Mouse (Mus musculus): Measurements from ENCODE around the gene Dnhd1.

DNA sequence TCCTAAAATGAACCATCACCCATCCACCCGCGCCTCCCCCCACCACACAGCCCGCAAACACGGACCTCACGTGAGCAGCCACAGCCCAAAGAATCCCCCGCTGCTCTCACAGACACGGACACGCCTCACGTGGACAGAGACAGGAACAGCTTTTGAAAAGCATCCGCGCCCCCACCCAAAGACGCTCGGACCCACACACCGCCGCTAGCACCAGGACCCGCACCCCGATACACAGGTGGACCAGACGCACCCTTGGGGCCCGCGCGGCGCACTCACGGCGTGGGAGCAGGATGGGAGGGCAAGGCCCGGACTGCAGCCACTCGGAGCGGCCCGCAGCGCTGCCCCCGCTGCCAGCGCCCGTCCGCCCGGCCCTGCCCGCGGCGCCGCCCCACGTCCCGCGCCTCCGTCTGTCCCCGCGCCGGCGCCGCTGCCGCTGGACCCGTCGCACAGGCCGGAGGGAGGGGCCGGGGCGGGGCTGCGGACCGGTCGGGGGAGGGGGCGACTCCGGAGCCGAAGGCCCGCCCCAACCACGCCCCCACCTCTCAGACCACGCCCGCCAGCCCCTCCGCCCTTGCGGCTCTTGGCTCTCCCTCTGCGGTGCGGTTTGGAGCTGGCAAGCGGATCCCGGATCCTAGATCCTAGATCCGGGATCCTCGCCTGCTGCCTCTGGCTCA lies 17.4 kb upstream of the Dnhd1 start, which contains the start of gene Trim3:
- TF ChIP-seq TAL1 (IDR thresholded peaks at IDR 0.05; ENCODE audit: low read length) (no peak), GATA1 (IDR thresholded peaks at IDR 0.05; ENCODE audit: low read length) (no peak)
